Mouse (Mus musculus) intestine, postnatal 0 days (tissue): ENCODE results near the gene Olfr476. TPM values are rescaled to one million over a fixed set of nuclear protein-coding genes. Genes with fewer than 3 reads are reported as not detected.
"Not testable (repeated sequence)": the region's sequence is repeated elsewhere in the genome, so short reads cannot be mapped to it uniquely, and the experiment has no call there.

Experiments
- ATAC-seq: fragments of 200-750 bp; cut with Nextera tagmentation; 2 replicates; pipeline ENCODE4 v1.8.0; 2017; ENCODE audit warnings: mild to moderate bottlenecking, moderate TSS enrichment, moderate library complexity
- H3K27ac ChIP-seq: fragments of 300-500 bp; sonication (generic); 2 replicates; pipeline ENCODE4 v1.5.1; 2014; ENCODE audit warnings: mild to moderate bottlenecking, low read depth, low read length, moderate library complexity
- H3K27me3 ChIP-seq: fragments of 300-500 bp; sonication (generic); replicated peaks from 2 replicates; pipeline ENCODE4 v1.6.1; 2014; ENCODE audit warnings: low read length, mixed read lengths; ENCODE audit not compliant: control insufficient read depth, insufficient read depth
- H3K36me3 ChIP-seq: fragments of 300-500 bp; sonication (generic); 2 replicates; pipeline ENCODE4 v1.6.1; 2014; ENCODE audit warnings: mild to moderate bottlenecking, moderate library complexity; ENCODE audit not compliant: control insufficient read depth, insufficient read depth
- H3K4me1 ChIP-seq: fragments of 300-500 bp; sonication (generic); replicated peaks from 2 replicates; pipeline ENCODE4 v1.6.1; 2014; ENCODE audit warnings: antibody characterized with exemption, low read length, mixed read lengths; ENCODE audit not compliant: control insufficient read depth, insufficient read depth
- H3K4me2 ChIP-seq: fragments of 300-500 bp; sonication (generic); replicated peaks from 2 replicates; pipeline ENCODE4 v1.6.1; 2014; ENCODE audit warnings: low read depth, mild to moderate bottlenecking, moderate library complexity
- H3K4me3 ChIP-seq: fragments of 300-500 bp; sonication (generic); 2 replicates; pipeline ENCODE4 v1.5.1; 2014; ENCODE audit warnings: low read depth, low read length
- H3K9ac ChIP-seq: fragments of 300-500 bp; sonication (generic); 2 replicates; pipeline ENCODE4 v1.6.1; 2014; ENCODE audit warnings: mild to moderate bottlenecking, low read depth, low read length
- H3K9me3 ChIP-seq: fragments of 300-500 bp; sonication (generic); 2 replicates; pipeline ENCODE4 v1.6.1; 2016; ENCODE audit warnings: mixed run types; ENCODE audit not compliant: control insufficient read depth
- CTCF ChIP-seq: sonication (generic); IDR thresholded peaks from 2 replicates; pipeline ENCODE4 v1.5.1; 2016; ENCODE audit warnings: low read depth, mild to moderate bottlenecking, control low read depth, antibody characterized with exemption, moderate library complexity
- WGBS: fragments of 180-500 bp; shearing (Covaris S2); extraction: QIAGEN DNeasy Blood & Tissue Kit; methylation state at CpG from one replicate; pipeline ENCODE4 v1.1.7; 2014; 5-methylcytosine and 5-hydroxymethylcytosine counted together
- polyA plus RNA-seq: library from polyadenylated mRNA; unstranded; fragments of >200 nt; fragmentation: Nextera tagmentation; extraction: Ambion mirVana; gene quantifications from 2 replicates; pipeline ENCODE4 v1.2.1, GENCODE M21; 2015

Gene Olfr476
- polyA plus RNA-seq: not detected in 2 replicates

GRCm38 (mm10) chr7:107964503-107964902 is at the start of gene Olfr476:
Gene Olfr476 (plus strand): TSS chr7:107964803.
- no peak within 1 kb of the TSS for H3K4me3 ChIP-seq
- H3K27ac ChIP-seq: no peak within 1 kb of the TSS
- no peaks in the 10 kb centered on the region for H3K27me3 ChIP-seq
- WGBS: 27% methylated on average over 1 of the region's 1 CpGs
- no peak for ATAC-seq
- H3K36me3 ChIP-seq: no peaks in the 10 kb centered on the region
- H3K4me1 ChIP-seq: no peaks in the 10 kb centered on the region
- no peak within 1 kb of the TSS for H3K9ac ChIP-seq
- no peak within 1 kb of the TSS for H3K4me2 ChIP-seq
- no peaks in the 10 kb centered on the region for H3K9me3 ChIP-seq
- TF ChIP-seq CTCF: no peak

GRCm38 (mm10) chr7:107930146-107930545 is 34.5 kb upstream of the Olfr476 start, which contains the start of gene Olfr473:
Gene Olfr473 (plus strand): TSS chr7:107930446.
- H3K4me2 ChIP-seq: no peak within 1 kb of the TSS
- no peak within 1 kb of the TSS for H3K4me3 ChIP-seq
- H3K36me3 ChIP-seq: no peaks in the 10 kb centered on the region
- no peaks in the 10 kb centered on the region for H3K27me3 ChIP-seq
- H3K4me1 ChIP-seq: no peaks in the 10 kb centered on the region
- no peak within 1 kb of the TSS for H3K27ac ChIP-seq
- WGBS: 94% methylated on average over 1 of the region's 1 CpGs
- no peak for ATAC-seq
- TF ChIP-seq CTCF: no peak
- no peak within 1 kb of the TSS for H3K9ac ChIP-seq
- no peaks in the 10 kb centered on the region for H3K9me3 ChIP-seq

- not testable (repeated sequence) for H3K4me1 ChIP-seq, H3K27ac ChIP-seq, H3K4me2 ChIP-seq, H3K9me3 ChIP-seq, H3K27me3 ChIP-seq, ATAC-seq, H3K4me3 ChIP-seq, H3K9ac ChIP-seq, H3K36me3 ChIP-seq
- 96% methylated on average over 12 of the region's 12 CpGs for WGBS
Measured at GRCm38 (mm10) chr7:107952539-107952938, 12.1 kb upstream of the Olfr476 start.

GRCm38 (mm10) chr7:107954343-107954742 is 10.3 kb upstream of the Olfr476 start, which contains the start of gene Olfr474:
Gene Olfr474 (plus strand): TSS chr7:107954643.
- H3K27ac ChIP-seq: no peak within 1 kb of the TSS
- WGBS: 93% methylated on average over 1 of the region's 1 CpGs
- H3K9me3 ChIP-seq: no peaks in the 10 kb centered on the region
- no peak within 1 kb of the TSS for H3K9ac ChIP-seq
- no peak within 1 kb of the TSS for H3K4me3 ChIP-seq
- H3K4me2 ChIP-seq: no peak within 1 kb of the TSS
- no peaks in the 10 kb centered on the region for H3K27me3 ChIP-seq
- H3K4me1 ChIP-seq: no peaks in the 10 kb centered on the region
- no peaks in the 10 kb centered on the region for H3K36me3 ChIP-seq
- no peak for ATAC-seq
- TF ChIP-seq CTCF: no peak

- no peak for TF ChIP-seq CTCF
- Histone ChIP-seq H3K9me3 (no peaks in the 10 kb centered on the region), H3K4me2 (no peak within 1 kb of the TSS), H3K4me1 (no peaks in the 10 kb centered on the region), H3K9ac (no peak within 1 kb of the TSS), H3K4me3 (no peak within 1 kb of the TSS), H3K36me3 (no peaks in the 10 kb centered on the region), H3K27ac (no peak within 1 kb of the TSS), H3K27me3 (no peaks in the 10 kb centered on the region)
- WGBS: 75% methylated on average over 2 of the region's 2 CpGs
- no peak for ATAC-seq
Measured at GRCm38 (mm10) chr7:107986393-107986792, 21.8 kb downstream of the Olfr476 start, which contains the start of gene Olfr477. Gene Olfr477 (plus strand): TSS chr7:107986693.

- not testable (repeated sequence) for H3K4me3 ChIP-seq, H3K36me3 ChIP-seq, H3K4me1 ChIP-seq, H3K9me3 ChIP-seq, H3K4me2 ChIP-seq, ATAC-seq, H3K9ac ChIP-seq, H3K27me3 ChIP-seq, H3K27ac ChIP-seq
Measured at GRCm38 (mm10) chr7:108014256-108014655, 49.7 kb downstream of the Olfr476 start.

Other genes with a start within 250 kb of the Olfr476 start
- 0.13 TPM in 1 of 2 replicates, not detected in the other for gene Cyb5r2, start 206.8 kb upstream of the Olfr476 start, polyA plus RNA-seq
- not detected in 2 replicates for gene Ovch2, start 163.6 kb upstream of the Olfr476 start, polyA plus RNA-seq
- gene Olfr467, start 152.5 kb upstream of the Olfr476 start, polyA plus RNA-seq: not detected in 2 replicates
- gene Olfr469, start 139.3 kb upstream of the Olfr476 start, polyA plus RNA-seq: not detected in 2 replicates
- gene Olfr470, start 117.3 kb upstream of the Olfr476 start, polyA plus RNA-seq: not detected in 2 replicates
- gene Olfr472, start 66.9 kb upstream of the Olfr476 start, polyA plus RNA-seq: not detected in 2 replicates
- gene Olfr473, start 34.4 kb upstream of the Olfr476 start, polyA plus RNA-seq: not detected in 2 replicates
- not detected in 2 replicates for gene Olfr474, start 10.2 kb upstream of the Olfr476 start, polyA plus RNA-seq
- gene Olfr477, start 21.9 kb downstream of the Olfr476 start, polyA plus RNA-seq: not detected in 2 replicates
- gene Olfr478, start 69.2 kb downstream of the Olfr476 start, polyA plus RNA-seq: not detected in 2 replicates
- not detected in 2 replicates for gene Olfr479, start 85.9 kb downstream of the Olfr476 start, polyA plus RNA-seq
- not detected in 2 replicates for gene Olfr480, start 102.5 kb downstream of the Olfr476 start, polyA plus RNA-seq
- gene Olfr481, start 115.1 kb downstream of the Olfr476 start, polyA plus RNA-seq: not detected in 2 replicates
- 0.08 and 0.10 TPM in 2 replicates for gene Olfr482, start 132.8 kb downstream of the Olfr476 start, polyA plus RNA-seq
- gene Olfr483, start 136.0 kb downstream of the Olfr476 start, polyA plus RNA-seq: not detected in 2 replicates
- not detected in 2 replicates for gene Olfr484, start 162.6 kb downstream of the Olfr476 start, polyA plus RNA-seq
- not detected in 2 replicates for gene Olfr485, start 195.1 kb downstream of the Olfr476 start, polyA plus RNA-seq
- gene Olfr486, start 207.9 kb downstream of the Olfr476 start, polyA plus RNA-seq: not detected in 2 replicates
- gene Olfr487, start 249.8 kb downstream of the Olfr476 start, polyA plus RNA-seq: not detected in 2 replicates